Comparison of ENCODE assay signal across 8 mouse cellular contexts in genomic region chr19:17136677-17137460, GRCm38 (mm10).
DNase-seq lines count a peak whose midpoint lies in the region; ATAC-seq and TF ChIP-seq lines count a peak whose summit lies in the region.

No protein-coding gene starts in this region.

- peak in 1 of 2 experiments; percentile 27 for DNase-seq in heart, adult 2 months
- DNase-seq in heart, postnatal 36 days = no peak
- DNase-seq in kidney, postnatal 14 days = peak; percentile 37
- no peak for DNase-seq in liver, embryonic 13.5 days
- DNase-seq in right cerebral cortex, adult 18-20 months = peak; percentile 87
- no peak for DNase-seq in thymus, postnatal 0 days (ENCODE audit: low spot score)

- H3K27ac ChIP-seq in heart, adult 2 months = no peak overlapping the region
- no peak overlapping the region for H3K27ac ChIP-seq in heart, embryonic 13.5 days (replicated peaks)
- no peak overlapping the region for H3K27ac ChIP-seq in liver, embryonic 13.5 days

- peak overlapping the region; percentile 82 for H3K4me2 ChIP-seq in heart, embryonic 13.5 days
- peak overlapping the region; percentile 74 for H3K4me2 ChIP-seq in liver, embryonic 13.5 days

- 21% methylated on average over 21 of the region's 21 CpGs for WGBS in heart, adult 2 months
- 12% methylated on average over 21 of the region's 21 CpGs for WGBS in heart, embryonic 13.5 days
- WGBS in liver, embryonic 13.5 days (ENCODE audit: insufficient replicate concordance) = 10% methylated on average over 21 of the region's 21 CpGs

- no peak for TF ChIP-seq CTCF in heart, adult 2 months (IDR thresholded peaks at IDR 0.05)

- H3K27me3 ChIP-seq in heart, adult 2 months (ENCODE audit: control insufficient read depth, insufficient read depth, low read length) = no peaks in the 10 kb centered on the region
- H3K27me3 ChIP-seq in heart, embryonic 13.5 days (replicated peaks) = peaks cover 16% of the 10 kb centered on the region
- peaks cover 13% of the 10 kb centered on the region for H3K27me3 ChIP-seq in liver, embryonic 13.5 days

- H3K4me3 ChIP-seq in heart, adult 2 months = peak overlapping the region; percentile 8; the same call in 1 of the 2 replicates
- peak overlapping the region; percentile 63 for H3K4me3 ChIP-seq in heart, embryonic 13.5 days
- peak overlapping the region; percentile 57 for H3K4me3 ChIP-seq in liver, embryonic 13.5 days (replicated peaks)

- H3K36me3 ChIP-seq in heart, adult 2 months (ENCODE audit: control insufficient read depth, insufficient read depth, low read length) = no peaks in the 10 kb centered on the region
- H3K36me3 ChIP-seq in heart, embryonic 13.5 days = no peaks in the 10 kb centered on the region
- no peaks in the 10 kb centered on the region for H3K36me3 ChIP-seq in liver, embryonic 13.5 days

- no peaks in the 10 kb centered on the region for H3K9me3 ChIP-seq in heart, embryonic 13.5 days
- no peaks in the 10 kb centered on the region for H3K9me3 ChIP-seq in liver, embryonic 13.5 days (replicated peaks)

- TF ChIP-seq EP300 in heart, adult 2 months (IDR thresholded peaks at IDR 0.05; ENCODE audit: insufficient read depth, low read depth, low read length) = no peak

- no peaks in the 10 kb centered on the region for H3K4me1 ChIP-seq in heart, adult 2 months (ENCODE audit: control insufficient read depth, insufficient read depth, low read length)
- H3K4me1 ChIP-seq in heart, embryonic 13.5 days = peaks cover 14% of the 10 kb centered on the region
- H3K4me1 ChIP-seq in liver, embryonic 13.5 days (replicated peaks) = peaks cover 26% of the 10 kb centered on the region

- intact Hi-C loops in heart, adult 2 months (cut with DNase I) = no loop called here
- intact Hi-C loops in heart, postnatal 36 days (cut with DNase I) = no loop called here

- no peak for TF ChIP-seq POLR2A in heart, adult 2 months (IDR thresholded peaks at IDR 0.05; ENCODE audit: insufficient read depth, low read depth, low read length)

- no peaks in the 10 kb centered on the region for H3K79me2 ChIP-seq in heart, adult 2 months (replicated peaks; ENCODE audit: control insufficient read depth, insufficient read depth, low read length)

- peak; percentile 60 for ATAC-seq in common myeloid progenitor, adult 5-6 weeks (replicated peaks; ENCODE audit: low read depth, poor library complexity, severe bottlenecking)
- ATAC-seq in heart, embryonic 13.5 days (ENCODE audit: extremely low read depth, insufficient number of reproducible peaks, low FRiP score, low TSS enrichment) = no peak
- ATAC-seq in liver, embryonic 13.5 days (ENCODE audit: low read depth) = peak; percentile 43; the same call in 1 of the 2 replicates

- H3K9ac ChIP-seq in heart, adult 2 months (ENCODE audit: low read depth, low read length) = no peak overlapping the region
- H3K9ac ChIP-seq in heart, embryonic 13.5 days = peak overlapping the region; percentile 80
- H3K9ac ChIP-seq in liver, embryonic 13.5 days = peak overlapping the region; percentile 45

Comparison
In these comparisons a context has a peak if more than half of its experiments do, and no peak if none do; other contexts are left out.
1. DNase-seq: peak in kidney, postnatal 14 days (single experiment) and right cerebral cortex, adult 18-20 months (single experiment); none in heart, postnatal 36 days (0 of 2), liver, embryonic 13.5 days (single experiment) and thymus, postnatal 0 days (single experiment).
2. H3K4me3 ChIP-seq: peak in every context shown above with its lines; median percentile 63 in heart, embryonic 13.5 days; 57 in liver, embryonic 13.5 days; 8 in heart, adult 2 months.